Mouse (Mus musculus): ENCODE measurements around the gene Lipt1. TPM values are rescaled to one million over a fixed set of nuclear protein-coding genes. Genes with fewer than 3 reads are reported as not detected.

Gene Lipt1
- 11.0 TPM for polyA plus RNA-seq (2014; fragmentation: Illumina TruSeq; extraction: RNeasy Lipid Tissue Mini Kit (QIAGEN cat#74804); ENCODE audit: low read depth, low replicate concordance)

DNA sequence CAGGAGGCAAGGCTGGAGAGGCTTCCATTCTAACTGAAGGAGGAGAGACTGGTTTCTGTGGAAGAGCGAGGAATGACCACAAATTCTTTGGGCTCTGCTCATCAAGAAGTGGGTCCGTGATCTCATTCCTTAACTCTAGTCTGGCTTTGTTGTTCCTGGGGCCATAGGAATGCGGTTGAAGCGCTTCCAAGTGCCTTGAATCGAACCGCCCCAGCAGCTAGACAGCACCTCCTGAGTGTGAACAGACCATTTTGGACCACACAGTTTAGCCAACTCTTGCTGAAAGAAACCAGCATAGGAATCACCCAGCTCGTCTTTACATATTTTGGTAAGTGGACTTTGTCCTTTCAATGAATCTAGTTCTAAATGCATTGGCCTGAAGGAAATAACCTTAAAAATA, at the start of gene Lipt1:
TSS of gene Lipt1 (plus strand) at position 35 of the 400 bp plus-strand sequence.

DNA sequence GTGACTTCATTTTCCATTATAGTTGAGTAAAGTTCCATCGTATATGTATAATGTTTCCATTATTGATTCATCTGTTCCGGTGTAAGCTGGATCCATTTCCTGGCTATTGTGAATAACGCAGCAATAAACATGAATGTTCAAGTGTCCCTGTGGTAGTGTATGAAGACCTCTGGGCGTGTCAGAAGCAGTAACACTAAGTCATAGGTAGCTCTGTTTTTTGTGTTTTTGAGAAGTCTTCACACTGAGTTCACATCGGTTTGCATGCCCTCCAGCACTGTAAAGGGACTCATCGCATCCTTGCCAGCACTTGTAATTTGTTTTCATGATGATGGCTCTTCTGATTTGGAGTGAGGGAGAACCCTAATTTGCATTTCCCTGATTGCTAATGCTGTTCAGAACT, 5.3 kb upstream of the Lipt1 start, which contains the start of gene Tsga10:
TSS of gene Tsga10 (minus strand) at position 144 of the 400 bp plus-strand sequence.

DNA sequence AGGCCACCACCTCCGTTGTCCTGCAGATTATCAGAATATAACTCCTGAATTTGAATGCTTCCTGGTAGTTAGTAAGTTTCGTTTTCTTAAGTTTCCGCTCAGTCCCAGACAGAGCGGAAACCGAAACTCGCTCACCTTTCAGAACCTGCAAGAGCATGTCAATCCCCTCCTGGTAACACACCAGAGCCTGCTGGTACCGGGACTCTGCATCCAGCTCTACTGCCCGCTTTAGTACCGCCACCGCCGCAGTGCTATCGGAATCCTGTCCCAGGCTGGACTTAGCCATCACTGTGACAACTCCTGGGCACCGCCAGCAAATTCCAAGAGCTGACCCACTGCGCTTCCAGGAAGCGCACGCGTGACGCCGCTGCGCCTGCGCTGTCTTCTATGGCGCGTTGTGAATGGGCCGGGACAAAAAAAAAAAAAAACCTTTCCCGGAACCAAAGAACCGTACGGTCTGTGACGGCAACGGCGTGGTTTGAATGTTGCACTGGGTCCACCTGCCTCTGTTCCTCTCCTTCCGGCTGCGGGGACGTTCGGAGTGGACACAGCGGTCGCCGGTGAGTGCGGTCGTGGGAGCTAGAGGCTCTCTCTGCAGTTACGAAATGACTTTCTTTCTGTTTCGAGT, 18.6 kb downstream of the Lipt1 start, which contains the start of the genes Mitd1 and Mrpl30:
TSS of gene Mitd1 (minus strand) at position 387 of the 628 bp plus-strand sequence.
TSS of gene Mrpl30 (plus strand) at position 453 of the 628 bp plus-strand sequence.

DNA sequence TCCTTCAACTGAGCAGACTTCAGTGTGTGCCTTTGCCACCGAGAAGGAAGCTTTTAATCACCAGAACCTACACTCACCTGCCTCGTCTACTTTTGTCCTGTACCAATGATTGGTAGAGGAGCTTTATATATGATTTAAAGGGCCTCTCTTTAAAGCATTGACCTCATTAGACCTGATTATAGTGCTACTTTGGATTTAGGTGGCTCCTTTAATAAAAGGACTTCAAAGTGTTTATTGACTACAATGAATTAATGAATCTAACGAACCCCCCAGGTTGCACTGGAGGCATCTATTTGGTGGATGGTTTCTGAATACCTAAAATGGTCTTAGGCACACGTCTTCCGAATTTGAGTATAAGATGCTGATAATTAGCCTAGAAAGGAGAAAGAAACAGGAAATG, 44.9 kb downstream of the Lipt1 start, which contains the start of gene Lyg2:
TSS of gene Lyg2 (minus strand) at position 101 of the 400 bp plus-strand sequence.

Other genes with a start within 250 kb of the Lipt1 start
- gene 2010300C02Rik, start 151.7 kb upstream of the Lipt1 start, polyA plus RNA-seq (2014; fragmentation: Illumina TruSeq; extraction: RNeasy Lipid Tissue Mini Kit (QIAGEN cat#74804); ENCODE audit: low read depth, low replicate concordance), result not detected
- gene Tsga10, start 5.3 kb upstream of the Lipt1 start, polyA plus RNA-seq (2014; fragmentation: Illumina TruSeq; extraction: RNeasy Lipid Tissue Mini Kit (QIAGEN cat#74804); ENCODE audit: low read depth, low replicate concordance), result 3.6 TPM
- 32.9 TPM for gene Mitd1, start 18.7 kb downstream of the Lipt1 start, polyA plus RNA-seq (2014; fragmentation: Illumina TruSeq; extraction: RNeasy Lipid Tissue Mini Kit (QIAGEN cat#74804); ENCODE audit: low read depth, low replicate concordance)
- 203 TPM for gene Mrpl30, start 18.7 kb downstream of the Lipt1 start, polyA plus RNA-seq (2014; fragmentation: Illumina TruSeq; extraction: RNeasy Lipid Tissue Mini Kit (QIAGEN cat#74804); ENCODE audit: low read depth, low replicate concordance)
- not detected for gene Lyg2, start 44.8 kb downstream of the Lipt1 start, polyA plus RNA-seq (2014; fragmentation: Illumina TruSeq; extraction: RNeasy Lipid Tissue Mini Kit (QIAGEN cat#74804); ENCODE audit: low read depth, low replicate concordance)
- not detected for gene Lyg1, start 86.0 kb downstream of the Lipt1 start, polyA plus RNA-seq (2014; fragmentation: Illumina TruSeq; extraction: RNeasy Lipid Tissue Mini Kit (QIAGEN cat#74804); ENCODE audit: low read depth, low replicate concordance)
- 84.7 TPM for gene Txndc9, start 126.2 kb downstream of the Lipt1 start, polyA plus RNA-seq (2014; fragmentation: Illumina TruSeq; extraction: RNeasy Lipid Tissue Mini Kit (QIAGEN cat#74804); ENCODE audit: low read depth, low replicate concordance)
- gene Eif5b, start 126.3 kb downstream of the Lipt1 start, polyA plus RNA-seq (2014; fragmentation: Illumina TruSeq; extraction: RNeasy Lipid Tissue Mini Kit (QIAGEN cat#74804); ENCODE audit: low read depth, low replicate concordance), result 41.5 TPM

Measured in liver, adult 10 weeks (tissue).